Mouse (Mus musculus): Measurements from ENCODE around the gene Pard3. TPM values are rescaled to one million over a fixed set of nuclear protein-coding genes. Genes with fewer than 3 reads are reported as not detected.

Pard3 gene
- polyA plus RNA-seq, 1 experiment from 2014 or later = 37.8 TPM

DNA sequence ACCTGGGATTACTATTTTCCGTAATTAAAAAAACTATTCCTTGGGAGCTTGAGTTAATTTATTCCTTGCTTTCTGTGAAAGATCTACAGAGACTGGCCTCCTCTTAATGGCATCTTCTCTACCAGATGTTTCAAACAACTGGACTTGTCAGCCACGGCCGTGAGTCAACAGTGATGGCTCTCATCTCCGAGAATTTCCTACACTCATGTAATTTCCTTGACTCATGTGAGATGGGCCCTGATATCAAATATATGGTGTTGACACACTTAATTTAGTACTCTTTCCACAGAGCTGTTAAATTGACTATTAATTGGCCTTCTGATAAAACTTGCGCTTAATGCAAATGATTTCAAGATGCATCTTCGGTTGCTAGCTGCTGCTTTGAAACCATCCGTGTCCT, 198.3 kb downstream of the Pard3 start:
- no peak overlapping the region for H3K4me2 ChIP-seq
- H3K27me3 ChIP-seq = no peaks in the 10 kb centered on the region
- H3K36me3 ChIP-seq (replicated peaks) = no peaks in the 10 kb centered on the region
- H3K4me3 ChIP-seq (replicated peaks) = no peak overlapping the region
- H3K9ac ChIP-seq = no peak overlapping the region
- 87% methylated on average over 7 of the region's 7 CpGs for WGBS
- no peak overlapping the region for H3K27ac ChIP-seq
- ATAC-seq (ENCODE audit: low FRiP score) = no peak
- no peaks in the 10 kb centered on the region for H3K9me3 ChIP-seq
- H3K4me1 ChIP-seq = peaks cover 14% of the 10 kb centered on the region

DNA sequence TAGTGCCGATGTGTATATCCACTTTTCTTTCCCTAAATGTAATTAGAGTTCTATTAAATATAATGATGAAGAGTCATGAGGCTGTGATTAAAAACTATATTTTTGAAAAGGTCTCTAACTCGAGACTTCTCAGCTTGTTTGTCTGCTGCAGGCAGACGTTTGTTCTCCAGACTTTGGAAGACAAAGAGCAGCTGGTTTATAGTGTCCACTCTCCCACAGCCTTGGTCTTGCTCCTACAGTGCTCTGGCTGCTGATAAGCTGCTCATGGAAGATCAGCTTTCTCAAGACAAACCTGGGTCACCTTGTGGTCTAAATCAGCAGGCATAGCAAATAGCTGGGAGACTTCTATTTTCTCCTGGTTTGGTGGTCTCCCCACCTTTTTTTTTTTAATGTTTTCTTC, 198.7 kb downstream of the Pard3 start:
- Histone ChIP-seq H3K27me3 (no peaks in the 10 kb centered on the region), H3K4me2 (no peak overlapping the region), H3K36me3 (replicated peaks) (no peaks in the 10 kb centered on the region), H3K4me3 (replicated peaks) (no peak overlapping the region), H3K27ac (no peak overlapping the region), H3K4me1 (peaks cover 18% of the 10 kb centered on the region), H3K9me3 (no peaks in the 10 kb centered on the region), H3K9ac (no peak overlapping the region)
- ATAC-seq (ENCODE audit: low FRiP score) = no peak
- WGBS = 70% methylated on average over 3 of the region's 3 CpGs

DNA sequence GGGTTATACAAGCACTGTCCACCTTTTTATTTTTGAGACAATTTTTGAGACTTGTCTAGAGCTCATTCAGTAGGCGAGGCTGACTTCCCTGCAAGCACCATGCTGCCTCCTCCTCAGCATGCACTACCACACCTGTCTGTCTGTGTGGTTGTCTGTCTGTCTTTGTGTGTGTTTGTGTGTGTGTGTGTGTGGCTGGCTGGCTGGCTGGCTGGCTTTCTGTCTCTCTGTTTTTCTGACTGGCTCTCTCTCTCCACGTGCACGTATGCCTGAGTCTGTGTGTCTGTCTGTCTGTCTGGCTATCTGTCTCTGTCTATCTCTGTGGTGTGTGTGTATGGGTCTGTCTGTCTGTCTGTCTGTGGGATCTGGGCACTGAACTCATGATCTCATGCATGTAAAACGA, 199.2 kb downstream of the Pard3 start:
- peaks cover 23% of the 10 kb centered on the region for H3K4me1 ChIP-seq
- H3K9me3 ChIP-seq = no peaks in the 10 kb centered on the region
- H3K36me3 ChIP-seq (replicated peaks) = no peaks in the 10 kb centered on the region
- 84% methylated on average over 4 of the region's 4 CpGs for WGBS
- no peak for ATAC-seq (ENCODE audit: low FRiP score)
- no peak overlapping the region for H3K9ac ChIP-seq
- no peak overlapping the region for H3K4me2 ChIP-seq
- no peak overlapping the region for H3K27ac ChIP-seq
- no peaks in the 10 kb centered on the region for H3K27me3 ChIP-seq
- H3K4me3 ChIP-seq (replicated peaks) = no peak overlapping the region

DNA sequence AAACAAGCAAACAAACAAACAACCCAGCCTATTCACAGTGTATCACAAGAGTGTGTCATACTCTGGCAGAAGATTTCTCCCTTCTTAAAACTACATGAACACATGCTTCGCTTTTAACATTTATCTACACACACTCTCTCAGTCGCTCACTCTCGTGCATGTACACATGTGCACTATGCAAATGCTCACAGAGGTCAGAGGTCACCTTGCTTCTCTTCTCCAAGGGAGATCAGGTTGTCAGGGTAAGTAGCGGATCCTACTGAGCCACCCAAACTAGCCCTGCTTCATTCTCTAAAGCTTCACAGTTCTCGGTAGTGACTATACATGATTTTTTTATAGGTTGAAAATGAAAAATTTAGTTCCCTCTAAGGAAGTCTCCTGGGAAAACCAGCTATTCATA, 199.8 kb downstream of the Pard3 start:
- Histone ChIP-seq H3K27me3 (no peaks in the 10 kb centered on the region), H3K9ac (no peak overlapping the region), H3K4me2 (no peak overlapping the region), H3K36me3 (replicated peaks) (no peaks in the 10 kb centered on the region), H3K27ac (no peak overlapping the region), H3K9me3 (no peaks in the 10 kb centered on the region), H3K4me1 (peaks cover 28% of the 10 kb centered on the region), H3K4me3 (replicated peaks) (no peak overlapping the region)
- 64% methylated on average over 5 of the region's 5 CpGs for whole genome bisulfite sequencing
- ATAC-seq (ENCODE audit: low FRiP score) = no peak

DNA sequence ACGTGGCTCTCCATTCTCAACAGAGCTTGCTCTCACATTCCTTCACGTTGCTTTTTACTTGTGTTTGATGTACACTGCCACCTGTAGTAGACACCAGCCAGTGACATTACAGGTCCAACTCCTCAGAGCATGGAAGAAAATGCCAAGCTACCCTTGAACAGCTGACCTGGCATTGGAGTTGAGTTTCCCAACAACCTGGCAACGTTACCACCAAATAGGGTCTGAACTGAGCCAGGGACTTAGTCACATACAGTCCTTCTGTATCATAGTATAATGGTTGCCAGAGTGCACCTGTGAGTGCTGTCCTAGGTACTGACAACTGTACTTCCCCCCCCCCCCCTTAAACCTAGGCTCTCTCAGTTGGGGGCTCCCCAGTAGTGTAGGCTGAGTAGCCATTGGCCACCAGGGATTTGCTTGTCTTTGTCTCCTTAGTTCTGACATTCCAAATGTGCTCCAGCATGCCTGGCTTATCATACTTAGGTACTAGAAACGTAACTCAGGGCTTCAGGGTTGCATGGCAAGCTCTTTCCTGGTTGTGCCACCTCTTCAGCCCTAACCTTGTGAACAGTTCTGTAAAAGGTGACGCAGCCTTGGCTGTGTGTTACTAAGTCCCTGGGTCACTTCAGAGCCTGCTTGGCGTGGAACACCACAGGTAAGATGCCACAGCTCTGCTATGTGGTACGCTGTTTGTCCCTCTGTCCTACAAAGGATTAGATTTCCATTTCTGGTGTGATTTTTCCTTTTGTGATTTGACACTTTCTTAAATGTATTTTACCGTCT, 201.2 kb downstream of the Pard3 start:
- Histone ChIP-seq H3K4me1 (peaks cover 35% of the 10 kb centered on the region), H3K9me3 (no peaks in the 10 kb centered on the region), H3K36me3 (replicated peaks) (no peaks in the 10 kb centered on the region), H3K27ac (no peak overlapping the region), H3K4me3 (replicated peaks) (no peak overlapping the region), H3K4me2 (no peak overlapping the region), H3K27me3 (no peaks in the 10 kb centered on the region), H3K9ac (no peak overlapping the region)
- no peak for ATAC-seq (ENCODE audit: low FRiP score)
- WGBS = 88% methylated on average over 8 of the region's 8 CpGs

DNA sequence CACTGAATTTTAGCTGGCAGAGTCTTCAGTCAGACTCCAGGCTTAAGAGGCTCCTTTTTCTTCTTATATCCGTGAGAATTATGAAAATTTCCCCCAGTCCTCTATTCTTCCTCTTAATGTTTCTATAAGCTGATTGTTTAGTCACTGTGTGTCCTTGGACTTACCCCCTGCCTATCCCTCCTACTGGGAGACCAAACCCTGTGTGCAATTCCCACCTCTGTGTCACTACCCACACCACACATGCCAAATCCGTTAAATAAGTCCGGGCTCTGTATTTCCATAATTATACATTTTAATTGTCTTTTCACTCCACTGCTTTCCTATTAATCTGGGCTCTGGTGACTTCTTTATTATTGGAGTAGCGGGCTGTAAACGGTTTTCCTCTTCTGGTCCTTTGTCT, 203.1 kb downstream of the Pard3 start:
- H3K4me1 ChIP-seq = peaks cover 35% of the 10 kb centered on the region

DNA sequence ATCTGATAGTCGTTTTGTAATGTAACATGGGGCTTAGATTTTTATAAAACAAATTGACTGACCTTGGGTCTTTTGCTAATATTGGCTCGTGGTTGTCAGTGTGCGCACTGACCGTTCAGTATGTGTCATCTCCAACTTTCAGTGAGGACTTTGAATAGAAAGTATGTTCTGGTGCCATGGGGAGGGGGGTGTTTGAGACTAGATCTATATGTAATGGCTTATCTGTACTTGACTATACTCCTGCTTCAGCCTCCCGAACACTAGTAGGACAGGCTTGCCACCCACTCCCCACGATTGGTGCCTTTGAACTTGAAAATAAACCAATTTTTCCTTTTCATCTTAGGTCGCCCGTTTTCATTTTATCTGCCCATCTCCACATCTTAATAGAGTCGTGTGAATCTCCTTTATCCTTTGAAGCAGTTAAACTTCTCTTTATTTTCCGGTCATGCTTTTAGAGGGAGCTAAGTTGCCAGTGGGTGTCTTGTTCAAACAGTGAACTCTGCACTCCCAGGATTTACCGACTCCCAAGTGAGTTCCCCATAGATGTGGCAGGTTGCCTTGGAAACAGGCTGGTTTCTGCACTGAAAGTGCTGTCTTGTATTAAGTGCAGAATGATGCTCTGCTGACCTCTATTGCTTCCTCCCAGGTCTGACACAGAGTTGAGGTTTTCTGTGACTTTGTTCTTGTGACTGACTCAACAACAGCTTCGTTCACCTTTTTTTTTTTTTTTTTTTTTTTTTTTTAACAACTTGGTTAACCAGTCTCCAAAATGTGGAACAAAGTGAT, 204.7 kb downstream of the Pard3 start:
- no peaks in the 10 kb centered on the region for H3K27me3 ChIP-seq
- H3K9me3 ChIP-seq = no peaks in the 10 kb centered on the region
- 39% methylated on average over 12 of the region's 12 CpGs for WGBS
- peaks cover 32% of the 10 kb centered on the region for H3K4me1 ChIP-seq
- H3K36me3 ChIP-seq (replicated peaks) = no peaks in the 10 kb centered on the region
- H3K4me2 ChIP-seq = no peak overlapping the region
- 0 out of 2 replicates have a peak, but pooled peaks have one; percentile 55 for ATAC-seq (ENCODE audit: low FRiP score)
- H3K4me3 ChIP-seq (replicated peaks) = no peak overlapping the region
- H3K27ac ChIP-seq = no peak overlapping the region
- H3K9ac ChIP-seq = no peak overlapping the region

More for the DNA sequence above, 203.1 kb downstream of the Pard3 start:
- H3K36me3 ChIP-seq (replicated peaks) = no peaks in the 10 kb centered on the region
- 0 out of 2 replicates have a peak, but pooled peaks have one; percentile 44 for ATAC-seq (ENCODE audit: low FRiP score)
- H3K9ac ChIP-seq = no peak overlapping the region
- no peak overlapping the region for H3K4me2 ChIP-seq
- WGBS = 14% methylated on average over 5 of the region's 5 CpGs
- H3K4me3 ChIP-seq (replicated peaks) = no peak overlapping the region
- no peaks in the 10 kb centered on the region for H3K27me3 ChIP-seq
- H3K9me3 ChIP-seq = no peaks in the 10 kb centered on the region
- peak overlapping the region; percentile 60 for H3K27ac ChIP-seq

DNA sequence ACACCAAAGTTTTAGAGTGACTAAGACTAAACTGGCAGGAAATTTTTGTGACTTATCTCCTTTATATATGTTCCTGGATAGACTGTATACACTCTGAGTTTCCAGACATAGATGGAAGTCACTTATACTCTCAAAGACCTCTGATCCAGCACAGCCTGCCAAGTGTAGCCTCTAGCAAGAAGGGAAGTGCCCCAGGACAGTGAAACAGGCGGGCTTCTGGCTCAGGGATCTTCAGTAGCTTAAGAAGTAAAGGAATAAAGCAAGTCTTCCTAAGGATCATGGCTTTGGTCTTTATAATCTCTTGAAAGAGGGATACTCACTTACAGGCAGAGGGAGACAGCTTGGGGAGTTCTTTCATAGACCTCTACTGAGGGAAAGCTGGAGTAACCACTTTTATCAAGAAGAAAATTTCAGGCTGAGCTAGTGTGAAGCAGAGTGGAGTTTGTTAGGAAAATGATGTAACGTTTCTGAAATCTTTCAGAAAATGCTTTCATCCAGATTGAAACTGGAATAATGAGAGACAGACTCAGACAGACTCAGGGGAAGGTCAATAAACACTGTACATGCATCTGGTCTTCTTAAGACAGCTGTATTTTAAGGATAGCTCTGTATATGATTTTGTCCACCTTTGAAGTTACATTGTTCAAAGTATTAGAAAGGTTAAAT, 205.5 kb downstream of the Pard3 start:
- ATAC-seq (ENCODE audit: low FRiP score) = no peak
- H3K27ac ChIP-seq = no peak overlapping the region
- no peaks in the 10 kb centered on the region for H3K36me3 ChIP-seq (replicated peaks)
- H3K4me1 ChIP-seq = peaks cover 27% of the 10 kb centered on the region
- no peaks in the 10 kb centered on the region for H3K27me3 ChIP-seq
- H3K9me3 ChIP-seq = no peaks in the 10 kb centered on the region
- H3K4me2 ChIP-seq = no peak overlapping the region
- no peak overlapping the region for H3K4me3 ChIP-seq (replicated peaks)
- WGBS = 65% methylated on average over 2 of the region's 2 CpGs
- H3K9ac ChIP-seq = no peak overlapping the region

DNA sequence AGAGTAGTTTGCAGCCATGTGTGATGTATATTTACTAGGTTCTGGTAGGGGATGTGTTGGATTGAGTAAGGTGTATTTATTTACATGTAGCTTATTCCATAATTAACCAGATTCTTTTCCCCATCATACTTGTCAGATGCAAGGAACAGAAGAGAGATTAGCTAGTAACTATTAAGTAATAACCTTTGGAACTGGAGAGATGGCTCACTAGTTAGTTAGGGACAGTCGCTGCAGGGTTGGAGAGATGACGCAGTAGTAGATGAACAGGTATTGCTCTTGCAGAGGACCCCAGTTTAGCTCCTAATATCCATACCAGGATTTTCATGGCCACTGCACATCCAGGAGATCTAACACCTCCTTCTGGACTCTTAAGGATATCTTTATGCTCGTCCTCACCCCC, 207.5 kb downstream of the Pard3 start:
- no peak for ATAC-seq (ENCODE audit: low FRiP score)
- Histone ChIP-seq H3K27me3 (no peaks in the 10 kb centered on the region), H3K4me1 (peaks cover 27% of the 10 kb centered on the region), H3K9me3 (no peaks in the 10 kb centered on the region), H3K4me2 (no peak overlapping the region), H3K4me3 (replicated peaks) (no peak overlapping the region), H3K36me3 (replicated peaks) (no peaks in the 10 kb centered on the region), H3K9ac (no peak overlapping the region), H3K27ac (no peak overlapping the region)
- 93% methylated on average over 3 of the region's 3 CpGs for WGBS

DNA sequence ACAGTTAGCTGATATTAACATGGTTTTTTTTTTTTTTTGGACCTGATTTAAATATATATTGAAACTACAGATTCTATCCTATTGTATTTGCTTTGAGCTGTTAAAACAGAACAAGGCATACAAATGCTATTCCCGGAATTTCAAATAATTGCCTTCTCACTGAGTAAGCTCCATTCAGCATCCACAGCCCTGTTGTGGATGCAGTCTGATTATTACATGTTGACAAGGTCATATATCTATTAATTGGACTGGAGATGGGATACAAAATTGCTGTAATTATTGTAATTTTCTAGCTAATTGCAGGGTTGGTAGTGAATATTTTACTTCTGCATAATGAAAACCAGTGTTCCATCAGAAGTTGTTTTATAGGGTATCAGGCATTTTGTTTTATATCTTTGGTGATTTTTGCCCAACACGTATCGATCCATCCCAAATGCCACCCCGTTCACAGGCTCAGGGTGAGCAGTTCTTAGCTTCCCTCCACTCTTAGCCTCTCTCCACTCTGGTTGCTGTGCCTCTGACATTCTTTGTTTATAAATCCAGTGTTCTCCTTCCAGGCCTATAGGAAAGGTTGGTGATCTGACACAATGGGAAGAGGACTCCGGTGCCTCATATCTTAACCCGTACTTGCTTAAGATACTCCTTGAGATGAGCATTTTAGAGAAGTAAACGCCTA, 216.7 kb downstream of the Pard3 start:
- Histone ChIP-seq H3K4me3 (replicated peaks) (no peak overlapping the region), H3K4me2 (no peak overlapping the region), H3K36me3 (replicated peaks) (no peaks in the 10 kb centered on the region; the same call in none of the 2 replicates), H3K9me3 (no peaks in the 10 kb centered on the region), H3K4me1 (no peaks in the 10 kb centered on the region), H3K9ac (no peak overlapping the region), H3K27me3 (no peaks in the 10 kb centered on the region), H3K27ac (peak overlapping the region; percentile 54)
- peak; percentile 33; the same call in 1 of the 2 replicates for ATAC-seq (ENCODE audit: low FRiP score)
- 66% methylated on average over 7 of the region's 7 CpGs for WGBS

DNA sequence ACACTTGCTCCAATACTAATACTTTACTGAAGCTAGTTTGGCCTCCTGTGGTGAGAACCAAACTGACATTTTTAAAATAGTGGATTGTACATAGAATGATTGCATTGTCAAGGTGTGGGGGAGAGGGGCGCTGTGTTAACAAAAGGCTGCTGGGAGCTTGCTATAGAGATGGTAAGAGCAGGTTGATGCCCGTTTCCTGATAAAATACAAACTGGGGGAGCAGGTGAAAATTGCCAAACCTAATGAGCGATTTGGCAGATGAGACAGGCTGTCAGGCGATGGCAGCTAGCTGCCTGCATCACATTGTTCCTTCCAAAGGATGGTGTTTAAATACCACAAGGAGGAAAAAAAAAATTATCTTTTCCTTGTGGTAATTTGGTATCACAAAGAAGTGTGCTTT, 217.3 kb downstream of the Pard3 start:
- Histone ChIP-seq H3K27ac (peak overlapping the region; percentile 54), H3K9ac (no peak overlapping the region), H3K36me3 (replicated peaks) (no peaks in the 10 kb centered on the region; the same call in none of the 2 replicates), H3K4me1 (no peaks in the 10 kb centered on the region), H3K27me3 (no peaks in the 10 kb centered on the region), H3K9me3 (no peaks in the 10 kb centered on the region), H3K4me2 (no peak overlapping the region), H3K4me3 (replicated peaks) (no peak overlapping the region)
- ATAC-seq (ENCODE audit: low FRiP score) = 0 out of 2 replicates have a peak, but pooled peaks have one; percentile 53
- 68% methylated on average over 4 of the region's 4 CpGs for WGBS
